Mouse (Mus musculus): ENCODE results near the gene Mrpl49. TPM values are rescaled to one million over a fixed set of nuclear protein-coding genes. Genes with fewer than 3 reads are reported as not detected.
"Not testable (repeated sequence)": the region's sequence is repeated elsewhere in the genome, so short reads cannot be mapped to it uniquely, and the experiment has no call there.

Mrpl49 gene
- polyA plus RNA-seq, 1 experiment from 2014 or later: 65.5 TPM

- Histone ChIP-seq H3K27ac (ENCODE audit: low read depth, low read length) (peak within 1 kb of the TSS; percentile 100), H3K27me3 (ENCODE audit: control insufficient read depth, insufficient read depth, low read length) (no peaks in the 10 kb centered on the region), H3K36me3 (ENCODE audit: control insufficient read depth, insufficient read depth, low read length) (peaks cover 33% of the 10 kb centered on the region), H3K9ac (replicated peaks; ENCODE audit: low read depth, low read length) (peak within 1 kb of the TSS; percentile 90), H3K4me1 (ENCODE audit: control insufficient read depth, insufficient read depth, low read length) (peaks cover 18% of the 10 kb centered on the region), H3K9me3 (ENCODE audit: control insufficient read depth, low read length) (no peaks in the 10 kb centered on the region), H3K4me2 (ENCODE audit: low read depth, low read length) (peak within 1 kb of the TSS; percentile 70), H3K4me3 (ENCODE audit: low read depth, low read length) (peak within 1 kb of the TSS; percentile 84)
- under 1% methylated on average over 55 of the region's 65 CpGs for WGBS
- peak; percentile 92 for ATAC-seq (ENCODE audit: low read depth)
Observed at GRCm38 (mm10) chr19:6046294-6047153, 11.1 kb downstream of the Mrpl49 start, which contains the start of gene Syvn1. Gene Syvn1 (plus strand): TSS chr19:6046576.

DNA sequence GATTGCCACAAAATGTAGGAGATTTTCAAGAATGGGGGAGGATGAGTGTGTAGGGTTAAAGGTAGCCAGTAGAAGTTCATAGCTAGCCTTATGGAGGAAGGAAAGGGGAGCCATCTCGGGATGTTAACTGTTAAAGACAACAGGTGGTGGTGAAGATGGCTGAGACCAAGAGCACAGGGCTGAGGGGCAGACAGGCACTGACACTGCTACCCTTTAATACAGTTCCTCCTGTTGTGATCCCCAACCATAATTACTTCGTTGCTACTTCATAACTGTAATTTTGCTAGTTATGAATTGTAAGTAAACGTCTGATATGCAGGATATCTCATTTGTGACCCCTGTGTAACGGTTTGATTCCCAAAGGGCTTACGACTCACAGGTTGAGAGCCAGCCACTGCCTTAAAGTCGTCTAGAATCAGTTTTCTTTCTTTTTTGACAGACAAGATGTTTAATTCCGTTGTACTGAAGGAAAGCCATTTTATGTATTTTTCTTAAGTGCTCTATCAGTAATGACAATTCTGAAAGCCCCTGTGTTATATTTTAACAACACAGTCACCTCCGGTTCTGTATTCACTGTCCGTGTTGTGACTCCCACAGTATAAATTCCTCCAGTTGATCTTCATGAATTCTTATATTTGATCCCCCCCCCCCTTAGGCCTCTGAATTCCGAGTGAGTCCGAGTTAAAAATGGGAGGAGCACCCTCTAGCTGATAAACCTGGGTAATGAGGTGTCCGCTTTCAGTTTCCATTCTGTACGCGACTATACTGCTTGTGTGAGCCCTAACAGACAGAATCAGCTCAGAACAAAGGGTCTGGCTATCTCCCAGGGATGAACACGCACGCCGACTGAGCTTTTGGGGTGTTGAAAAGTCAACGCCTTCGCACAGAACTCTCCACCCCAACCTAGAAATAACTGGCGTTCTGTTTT lies 12.0 kb downstream of the Mrpl49 start:
- peak; percentile 42 for ATAC-seq (ENCODE audit: low read depth)
- H3K27ac ChIP-seq (ENCODE audit: low read depth, low read length): peak overlapping the region; percentile 100
- H3K27me3 ChIP-seq (ENCODE audit: control insufficient read depth, insufficient read depth, low read length): no peaks in the 10 kb centered on the region
- H3K9me3 ChIP-seq (ENCODE audit: control insufficient read depth, low read length): no peaks in the 10 kb centered on the region
- WGBS: 20% methylated on average over 20 of the region's 20 CpGs
- peaks cover 24% of the 10 kb centered on the region for H3K36me3 ChIP-seq (ENCODE audit: control insufficient read depth, insufficient read depth, low read length)
- H3K9ac ChIP-seq (replicated peaks; ENCODE audit: low read depth, low read length): peak overlapping the region; percentile 90
- H3K4me1 ChIP-seq (ENCODE audit: control insufficient read depth, insufficient read depth, low read length): peaks cover 18% of the 10 kb centered on the region
- peak overlapping the region; percentile 70 for H3K4me2 ChIP-seq (ENCODE audit: low read depth, low read length)
- H3K4me3 ChIP-seq (ENCODE audit: low read depth, low read length): peak overlapping the region; percentile 84

- H3K9me3 ChIP-seq (ENCODE audit: control insufficient read depth, low read length); H3K36me3 ChIP-seq (ENCODE audit: control insufficient read depth, insufficient read depth, low read length); H3K4me2 ChIP-seq (ENCODE audit: low read depth, low read length); H3K4me3 ChIP-seq (ENCODE audit: low read depth, low read length); ATAC-seq (ENCODE audit: low read depth); H3K27ac ChIP-seq (ENCODE audit: low read depth, low read length); H3K27me3 ChIP-seq (ENCODE audit: control insufficient read depth, insufficient read depth, low read length); H3K9ac ChIP-seq (replicated peaks; ENCODE audit: low read depth, low read length): not testable (repeated sequence)
- H3K4me1 ChIP-seq (ENCODE audit: control insufficient read depth, insufficient read depth, low read length): peaks cover 18% of the 10 kb centered on the region
- WGBS: 75% methylated on average over 4 of the region's 4 CpGs
Observed at GRCm38 (mm10) chr19:6044102-6044501, 13.5 kb downstream of the Mrpl49 start.

GRCm38 (mm10) chr19:6042293-6042692 lies 15.3 kb downstream of the Mrpl49 start:
- Histone ChIP-seq H3K4me2 (ENCODE audit: low read depth, low read length) (no peak overlapping the region), H3K4me1 (ENCODE audit: control insufficient read depth, insufficient read depth, low read length) (0 out of 2 replicates have a peak, but pooled peaks cover 7% of the 10 kb centered on the region), H3K9me3 (ENCODE audit: control insufficient read depth, low read length) (no peaks in the 10 kb centered on the region), H3K27me3 (ENCODE audit: control insufficient read depth, insufficient read depth, low read length) (no peaks in the 10 kb centered on the region), H3K4me3 (ENCODE audit: low read depth, low read length) (no peak overlapping the region), H3K27ac (ENCODE audit: low read depth, low read length) (no peak overlapping the region), H3K36me3 (ENCODE audit: control insufficient read depth, insufficient read depth, low read length) (no peaks in the 10 kb centered on the region), H3K9ac (replicated peaks; ENCODE audit: low read depth, low read length) (no peak overlapping the region)
- 76% methylated on average over 9 of the region's 9 CpGs for WGBS
- no peak for ATAC-seq (ENCODE audit: low read depth)

DNA sequence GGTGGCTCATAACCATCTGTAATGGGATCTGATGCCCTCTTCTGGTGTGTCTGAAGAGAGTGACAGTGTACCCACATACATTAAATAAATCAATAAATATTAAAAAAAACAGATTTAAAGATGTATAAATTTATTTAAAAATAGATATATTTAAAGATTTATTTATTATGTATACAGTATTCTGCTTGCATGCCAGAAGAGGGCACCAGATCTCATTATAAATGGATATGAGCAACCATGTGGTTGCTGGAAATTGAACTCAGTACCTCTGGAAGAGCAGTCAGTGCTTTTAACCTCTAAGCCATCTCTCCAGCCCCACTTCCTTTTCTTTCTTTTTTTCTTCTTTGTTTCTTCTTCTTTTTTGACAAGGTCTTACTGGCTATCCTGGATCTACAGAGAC lies 17.6 kb downstream of the Mrpl49 start:
- H3K9ac ChIP-seq (replicated peaks; ENCODE audit: low read depth, low read length): no peak overlapping the region
- H3K27ac ChIP-seq (ENCODE audit: low read depth, low read length): no peak overlapping the region
- 0 out of 2 replicates have a peak, but pooled peaks cover under 1% of the 10 kb centered on the region for H3K4me1 ChIP-seq (ENCODE audit: control insufficient read depth, insufficient read depth, low read length)
- no peak for ATAC-seq (ENCODE audit: low read depth)
- no peaks in the 10 kb centered on the region for H3K27me3 ChIP-seq (ENCODE audit: control insufficient read depth, insufficient read depth, low read length)
- H3K4me2 ChIP-seq (ENCODE audit: low read depth, low read length): no peak overlapping the region
- H3K9me3 ChIP-seq (ENCODE audit: control insufficient read depth, low read length): no peaks in the 10 kb centered on the region
- H3K36me3 ChIP-seq (ENCODE audit: control insufficient read depth, insufficient read depth, low read length): no peaks in the 10 kb centered on the region
- H3K4me3 ChIP-seq (ENCODE audit: low read depth, low read length): no peak overlapping the region

GRCm38 (mm10) chr19:6038326-6038725 lies 19.3 kb downstream of the Mrpl49 start:
- no peaks in the 10 kb centered on the region for H3K4me1 ChIP-seq (ENCODE audit: control insufficient read depth, insufficient read depth, low read length)
- no peak overlapping the region for H3K4me3 ChIP-seq (ENCODE audit: low read depth, low read length)
- H3K9ac ChIP-seq (replicated peaks; ENCODE audit: low read depth, low read length): no peak overlapping the region
- H3K27ac ChIP-seq (ENCODE audit: low read depth, low read length): no peak overlapping the region
- no peaks in the 10 kb centered on the region for H3K36me3 ChIP-seq (ENCODE audit: control insufficient read depth, insufficient read depth, low read length)
- H3K27me3 ChIP-seq (ENCODE audit: control insufficient read depth, insufficient read depth, low read length): no peaks in the 10 kb centered on the region
- H3K9me3 ChIP-seq (ENCODE audit: control insufficient read depth, low read length): no peaks in the 10 kb centered on the region
- no peak for ATAC-seq (ENCODE audit: low read depth)
- 84% methylated on average over 7 of the region's 7 CpGs for WGBS
- no peak overlapping the region for H3K4me2 ChIP-seq (ENCODE audit: low read depth, low read length)

GRCm38 (mm10) chr19:6037695-6038094 lies 19.9 kb downstream of the Mrpl49 start:
- no peak overlapping the region for H3K9ac ChIP-seq (replicated peaks; ENCODE audit: low read depth, low read length)
- no peak for ATAC-seq (ENCODE audit: low read depth)
- no peaks in the 10 kb centered on the region for H3K36me3 ChIP-seq (ENCODE audit: control insufficient read depth, insufficient read depth, low read length)
- H3K4me3 ChIP-seq (ENCODE audit: low read depth, low read length): no peak overlapping the region
- no peaks in the 10 kb centered on the region for H3K4me1 ChIP-seq (ENCODE audit: control insufficient read depth, insufficient read depth, low read length)
- H3K27ac ChIP-seq (ENCODE audit: low read depth, low read length): no peak overlapping the region
- H3K4me2 ChIP-seq (ENCODE audit: low read depth, low read length): no peak overlapping the region
- H3K27me3 ChIP-seq (ENCODE audit: control insufficient read depth, insufficient read depth, low read length): no peaks in the 10 kb centered on the region
- no peaks in the 10 kb centered on the region for H3K9me3 ChIP-seq (ENCODE audit: control insufficient read depth, low read length)

GRCm38 (mm10) chr19:6035966-6036585 lies 21.5 kb downstream of the Mrpl49 start:
- H3K27ac ChIP-seq (ENCODE audit: low read depth, low read length): no peak overlapping the region
- no peaks in the 10 kb centered on the region for H3K4me1 ChIP-seq (ENCODE audit: control insufficient read depth, insufficient read depth, low read length)
- no peaks in the 10 kb centered on the region for H3K9me3 ChIP-seq (ENCODE audit: control insufficient read depth, low read length)
- no peak for ATAC-seq (ENCODE audit: low read depth)
- no peak overlapping the region for H3K4me3 ChIP-seq (ENCODE audit: low read depth, low read length)
- H3K9ac ChIP-seq (replicated peaks; ENCODE audit: low read depth, low read length): no peak overlapping the region
- no peak overlapping the region for H3K4me2 ChIP-seq (ENCODE audit: low read depth, low read length)
- H3K36me3 ChIP-seq (ENCODE audit: control insufficient read depth, insufficient read depth, low read length): no peaks in the 10 kb centered on the region
- 83% methylated on average over 9 of the region's 9 CpGs for WGBS
- H3K27me3 ChIP-seq (ENCODE audit: control insufficient read depth, insufficient read depth, low read length): no peaks in the 10 kb centered on the region

Measured in neural tube, embryonic 14.5 days (tissue).